Mouse (Mus musculus) erythroblast, embryonic 14.5 days (primary cell): ENCODE results near the gene Cd9.

Experiments used
- GATA1 ChIP-seq: IDR thresholded peaks from 2 replicates; pipeline ENCODE4 v1.6.1; 2012; ENCODE audit warnings: low read length, inconsistent platforms, mixed read lengths
- TAL1 ChIP-seq: IDR thresholded peaks from 3 replicates; pipeline ENCODE4 v1.6.1; 2012; ENCODE audit warnings: low read length, inconsistent platforms, mixed read lengths

GRCm38 (mm10) chr6:125447660-125448059 is 46.9 kb downstream of the Cd9 start:
- TF ChIP-seq GATA1 (no peak), TAL1 (no peak)
